Mouse (Mus musculus): ENCODE data around the gene Ak4.

The Ak4 gene

DNA sequence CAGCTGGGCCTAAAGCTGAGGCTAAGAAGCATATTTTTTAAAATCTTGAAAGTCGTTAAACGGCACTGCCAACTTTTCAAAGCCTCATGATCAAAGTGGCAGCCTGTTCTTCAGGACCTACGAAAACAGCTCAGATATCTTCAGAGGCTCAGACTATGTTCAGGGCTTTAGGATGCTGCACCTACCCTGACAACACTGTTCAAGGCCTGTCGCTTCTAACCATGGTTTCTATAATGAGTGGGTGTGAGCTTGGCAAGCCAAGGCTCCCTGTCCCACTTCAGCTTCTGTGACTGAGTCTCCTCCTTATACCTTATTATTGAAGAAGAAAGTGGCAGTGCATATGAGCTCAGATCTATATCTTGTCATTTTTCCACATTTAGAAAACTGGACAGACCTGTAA lies 40.3 kb downstream of the Ak4 start:
- DNase-seq (ENCODE audit: low read depth, low spot score), result no peak

DNA sequence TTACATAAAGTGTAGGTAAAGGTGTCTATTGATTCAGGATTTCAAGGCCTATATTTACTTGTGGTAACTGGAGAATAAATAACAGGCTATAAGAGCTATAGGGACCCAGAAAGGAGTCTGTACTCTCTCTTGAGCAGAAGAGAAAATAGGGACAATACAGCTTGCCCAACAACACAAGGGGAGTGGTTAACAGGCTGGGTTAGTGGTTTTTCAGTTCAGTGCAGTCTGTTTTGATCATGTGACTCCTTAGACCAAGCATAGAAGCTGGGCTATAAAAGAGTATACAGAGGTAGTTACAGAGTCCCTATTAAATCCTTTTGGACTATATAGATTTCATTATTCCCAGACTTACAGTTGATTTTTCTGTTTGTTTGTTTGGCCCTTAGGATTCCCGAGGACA lies 41.0 kb downstream of the Ak4 start:
- no peak for DNase-seq (ENCODE audit: low read depth, low spot score)

DNA sequence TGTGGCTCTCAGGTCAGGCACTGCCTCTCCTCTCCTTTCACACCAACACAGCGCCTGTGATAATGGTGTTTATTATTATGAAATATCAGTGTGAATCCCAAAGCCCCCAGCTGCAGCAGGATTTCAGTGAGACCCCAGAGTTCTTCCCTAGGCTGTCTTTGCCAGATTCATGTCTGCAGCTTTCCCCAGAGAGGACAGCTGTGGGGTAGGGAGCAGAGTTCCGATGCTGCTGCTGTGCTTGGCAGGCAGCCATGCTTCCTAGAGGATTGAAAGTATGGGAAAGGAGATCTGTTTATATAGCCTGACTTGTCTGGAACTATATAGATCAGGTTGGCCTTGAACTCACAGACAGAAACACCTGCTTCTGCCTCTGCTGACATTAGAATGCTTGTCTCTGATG lies 43.0 kb downstream of the Ak4 start:
- no peak for DNase-seq (ENCODE audit: low read depth, low spot score)

DNA sequence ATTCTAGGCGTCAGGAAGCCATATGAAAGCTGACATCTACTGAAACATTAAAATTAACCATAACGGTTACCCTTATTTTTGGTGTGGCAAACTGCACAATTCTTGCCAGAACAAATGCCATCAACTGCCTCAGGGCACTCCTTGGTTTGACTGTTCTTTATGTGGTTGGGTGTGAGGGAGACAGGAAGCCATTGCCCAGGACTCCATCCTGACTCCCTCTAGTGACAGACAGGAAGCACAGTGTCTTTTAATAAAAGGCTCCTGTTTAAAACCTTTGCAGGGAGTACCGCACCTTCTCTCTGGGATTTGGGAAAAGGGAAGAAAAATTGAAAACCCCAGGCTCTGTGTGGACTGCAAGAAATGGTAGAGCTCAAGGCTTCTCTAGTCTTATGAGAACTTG lies 47.2 kb downstream of the Ak4 start:
- no peak for DNase-seq (ENCODE audit: low read depth, low spot score)

DNA sequence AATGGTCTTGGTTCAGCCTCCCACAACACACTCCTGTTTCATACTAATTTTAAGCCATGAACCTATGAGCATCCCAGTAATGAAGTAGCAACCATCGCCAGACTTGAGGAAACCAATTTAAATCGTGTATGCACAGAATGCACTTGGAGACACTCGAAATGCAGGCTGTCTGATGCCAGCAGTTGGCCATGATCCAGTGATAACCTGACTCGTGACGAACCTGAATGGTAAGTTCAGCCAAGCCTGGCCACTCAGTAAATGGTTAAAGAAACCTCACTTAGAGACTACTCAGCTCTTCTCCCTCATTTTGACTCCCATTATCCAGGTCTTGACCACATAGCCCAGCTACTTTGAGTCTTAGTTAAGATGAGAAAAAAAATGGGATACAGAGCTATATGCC lies 50.2 kb downstream of the Ak4 start:
- DNase-seq (ENCODE audit: low read depth, low spot score), result no peak

DNA sequence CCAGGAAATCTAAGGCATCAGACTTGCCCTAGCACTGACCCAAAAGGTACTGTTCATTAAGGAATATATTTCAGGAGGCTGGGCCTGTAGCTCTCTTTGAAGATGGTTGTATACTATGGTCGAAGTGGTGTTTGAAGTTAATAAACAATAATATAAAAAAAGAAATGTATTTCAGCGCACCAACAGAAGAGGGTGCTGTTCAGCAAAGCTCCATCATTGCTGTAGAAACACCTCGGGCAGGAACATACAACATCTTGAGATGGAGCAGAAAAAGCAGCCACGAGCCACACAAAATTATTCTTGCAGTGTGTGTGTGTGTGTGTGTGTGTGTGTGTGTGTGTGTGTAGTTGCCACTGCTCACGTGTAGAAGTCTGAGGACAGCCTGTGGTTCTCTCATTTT lies 51.5 kb downstream of the Ak4 start:
- DNase-seq (ENCODE audit: low read depth, low spot score), result peak; percentile 54

DNA sequence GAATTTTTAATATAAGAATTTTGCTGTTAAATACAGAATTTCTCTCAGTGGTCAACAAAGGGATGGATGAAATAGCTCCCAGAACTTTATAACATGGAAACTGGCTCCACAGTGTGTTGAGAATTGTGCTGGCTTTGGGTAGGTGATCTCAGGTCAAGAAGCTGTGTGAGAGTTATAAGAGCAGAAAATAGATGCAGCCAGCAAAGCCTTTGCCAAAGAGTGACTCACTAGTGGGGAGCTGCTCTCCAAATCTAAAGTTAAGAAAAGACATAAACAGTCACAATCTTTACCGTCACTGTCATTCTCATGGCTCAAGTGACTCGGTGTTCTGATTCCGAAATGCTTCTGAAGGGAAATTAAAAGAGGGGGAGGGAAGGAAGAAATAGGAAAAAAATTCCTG lies 53.7 kb downstream of the Ak4 start:
- no peak for DNase-seq (ENCODE audit: low read depth, low spot score)

DNA sequence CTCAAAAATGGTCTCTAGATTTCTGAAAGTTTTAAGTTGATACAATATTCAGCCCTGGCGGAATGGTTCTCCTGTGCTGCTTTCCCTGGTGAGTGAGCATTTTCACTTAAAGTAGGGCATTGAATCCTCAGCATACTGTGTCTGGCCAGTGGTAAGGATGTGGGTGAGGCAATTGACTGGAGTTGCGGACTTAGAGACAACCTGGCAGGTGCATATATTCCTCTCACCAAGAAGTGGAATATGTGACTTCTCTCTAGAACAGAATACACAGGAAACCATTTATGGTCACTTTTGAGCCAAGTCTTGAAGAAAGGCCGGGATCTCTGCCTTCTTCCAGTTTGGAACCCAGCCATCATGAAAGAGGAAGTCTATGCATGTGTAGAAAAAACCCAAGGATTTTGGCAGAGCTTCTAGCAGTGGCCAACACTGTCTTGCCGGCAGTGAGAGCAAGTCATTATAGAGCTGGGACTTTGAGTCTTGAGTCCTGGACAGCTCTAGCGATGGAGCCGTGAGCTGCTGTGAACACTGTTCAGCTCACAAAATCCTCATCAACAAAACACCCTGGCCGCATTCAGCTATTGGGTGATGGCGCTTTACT lies 71.3 kb downstream of the Ak4 start:
- no peak for DNase-seq (ENCODE audit: low read depth, low spot score)

DNA sequence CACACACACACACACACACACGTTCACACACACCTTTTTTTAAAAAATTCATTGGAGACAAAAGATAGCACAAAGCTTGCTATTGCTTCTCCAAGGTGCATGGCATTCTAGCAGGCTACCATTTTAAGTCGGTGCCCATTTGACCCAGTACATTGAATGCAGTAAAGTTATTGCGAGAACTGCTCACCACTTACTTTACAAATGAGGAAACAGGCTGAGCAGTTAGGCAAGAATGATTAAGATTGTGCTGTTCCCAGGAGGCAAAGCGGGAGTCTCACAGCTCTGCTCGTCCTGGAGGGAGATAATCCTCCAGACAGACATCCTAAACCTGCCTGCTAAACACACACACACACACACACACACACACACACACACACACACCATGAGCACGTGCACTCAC lies 72.6 kb downstream of the Ak4 start:
- DNase-seq (ENCODE audit: low read depth, low spot score), result no peak

DNA sequence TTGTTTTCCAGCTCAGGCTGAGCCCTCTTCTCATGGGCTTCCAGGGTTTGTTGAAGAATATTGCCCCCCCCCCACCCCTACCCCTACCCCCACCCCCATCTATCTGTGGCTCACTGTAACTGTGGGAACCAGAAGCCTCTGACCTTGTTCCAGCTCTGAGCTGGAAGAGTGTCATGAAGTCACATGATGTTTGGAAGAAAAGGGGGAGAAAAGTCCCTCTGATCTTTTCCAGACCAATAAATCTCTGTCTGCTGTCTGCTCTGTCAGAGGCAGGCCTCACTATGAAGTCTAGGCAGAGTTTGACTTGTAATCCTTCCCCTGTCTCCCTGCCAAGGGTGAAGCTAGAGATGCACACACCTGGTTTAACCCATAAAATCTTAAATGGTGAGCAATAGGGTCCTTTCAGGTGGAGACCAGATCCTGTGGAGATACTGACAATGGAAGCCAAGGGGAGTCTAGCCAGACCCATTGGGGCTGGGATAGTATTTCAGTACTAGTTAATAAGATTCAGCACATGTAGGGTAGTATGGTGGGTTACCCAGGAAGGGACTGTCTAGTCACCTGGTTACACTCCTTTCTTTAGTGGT lies 74.6 kb downstream of the Ak4 start:
- DNase-seq (ENCODE audit: low read depth, low spot score), result no peak

DNA sequence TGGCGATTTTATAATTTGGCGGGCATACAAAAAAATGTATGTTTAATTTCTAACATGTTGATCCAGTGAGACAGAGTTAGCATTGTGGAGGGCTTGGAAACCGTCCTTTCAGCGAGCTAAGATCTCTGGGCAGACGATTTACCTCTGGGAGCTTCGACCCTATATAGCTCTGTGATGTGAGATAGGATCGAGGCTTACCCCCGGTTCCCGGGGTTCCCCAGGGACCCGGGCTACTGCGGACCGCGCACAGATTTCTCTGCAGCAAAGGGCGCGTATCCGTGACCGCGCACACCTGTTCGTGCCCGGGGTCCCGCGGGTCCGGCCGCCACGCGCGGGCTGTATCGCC lies 77.1 kb downstream of the Ak4 start:
- DNase-seq (ENCODE audit: low read depth, low spot score), result no peak

DNA sequence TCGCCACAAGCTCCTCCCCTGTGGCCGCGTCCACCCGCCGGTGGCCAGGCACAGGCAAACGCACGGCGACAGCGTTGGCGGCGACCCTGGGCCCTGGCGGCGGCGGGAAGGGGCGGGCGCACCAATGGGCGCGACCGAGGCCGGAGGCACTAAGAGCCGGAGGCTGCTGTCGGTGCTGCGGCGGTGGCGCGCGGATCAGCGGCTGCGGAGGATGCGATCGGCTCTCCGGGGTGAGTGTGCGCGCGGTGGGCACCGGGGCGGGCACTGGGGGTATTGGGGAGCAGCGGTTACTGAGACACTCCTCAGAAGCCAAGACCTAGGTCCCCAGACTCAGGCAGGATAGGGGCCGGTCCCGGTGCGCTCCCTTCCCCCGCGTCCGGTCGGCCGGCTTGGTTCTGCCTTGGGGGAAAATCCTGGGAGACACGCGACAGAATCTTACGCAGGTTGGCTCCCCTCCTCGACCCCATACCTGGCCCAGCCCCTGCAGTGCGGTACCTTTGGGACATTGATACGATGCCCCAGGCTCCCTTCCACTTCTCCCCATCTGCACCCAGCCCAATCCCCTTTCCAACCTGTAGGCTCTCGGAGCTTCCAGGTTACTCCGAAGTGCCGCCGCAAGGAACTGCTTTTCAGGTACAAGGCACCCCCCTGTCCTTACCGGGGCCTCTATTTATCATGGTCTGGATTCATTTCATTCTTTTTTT lies 77.6 kb downstream of the Ak4 start, which contains the start of gene Dnajc6:
Dnajc6 (plus strand) TSS at position 115 of the 704 bp plus-strand sequence.
- DNase-seq (ENCODE audit: low read depth, low spot score), result peak; percentile 45

DNA sequence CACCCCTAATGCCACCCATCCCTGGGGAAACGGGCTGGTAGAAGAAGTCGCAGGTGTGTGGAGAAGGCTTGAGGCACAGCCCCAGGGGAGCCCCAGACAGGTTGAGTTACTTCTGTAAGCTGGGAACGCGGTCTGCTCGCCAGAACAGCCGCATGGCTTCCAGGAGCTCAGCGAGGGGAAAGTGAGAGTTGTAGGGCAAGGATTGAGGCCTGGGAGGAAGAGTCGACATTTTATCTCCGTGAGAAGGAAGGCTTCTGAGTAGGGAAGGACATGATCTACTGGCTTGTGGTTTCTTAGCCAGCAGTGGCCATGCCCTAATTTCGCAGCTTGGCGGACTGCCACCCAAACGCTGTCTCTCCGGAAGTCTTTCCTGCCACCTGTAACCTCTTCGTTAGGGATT lies 78.3 kb downstream of the Ak4 start:
- no peak for DNase-seq (ENCODE audit: low read depth, low spot score)

DNA sequence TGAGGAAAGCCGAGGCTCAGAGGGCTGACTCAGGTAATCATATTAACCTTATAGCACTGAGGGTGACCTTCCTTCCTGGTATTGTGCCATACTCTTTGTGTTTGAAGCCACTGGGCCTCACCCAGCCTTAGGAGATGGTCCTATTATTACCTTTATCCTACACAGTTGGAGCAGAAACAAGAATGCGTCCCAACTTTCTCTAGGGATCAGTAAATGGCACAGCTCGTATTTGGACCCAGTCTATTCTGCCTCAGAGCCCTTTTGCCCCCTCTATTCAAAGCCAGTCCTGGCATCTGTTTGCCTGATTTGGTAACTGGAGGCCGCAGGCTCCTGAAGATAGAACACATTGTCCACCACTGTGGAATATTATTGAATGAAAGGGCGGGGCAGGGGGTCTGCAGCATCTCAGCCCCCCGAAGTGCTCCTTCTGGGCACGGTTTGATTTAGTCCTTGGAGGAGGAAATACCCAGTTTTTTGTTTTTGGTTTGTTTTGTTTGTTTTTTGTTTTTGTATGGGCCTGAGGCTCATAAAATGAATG lies 85.5 kb downstream of the Ak4 start:
- DNase-seq (ENCODE audit: low read depth, low spot score), result no peak

DNA sequence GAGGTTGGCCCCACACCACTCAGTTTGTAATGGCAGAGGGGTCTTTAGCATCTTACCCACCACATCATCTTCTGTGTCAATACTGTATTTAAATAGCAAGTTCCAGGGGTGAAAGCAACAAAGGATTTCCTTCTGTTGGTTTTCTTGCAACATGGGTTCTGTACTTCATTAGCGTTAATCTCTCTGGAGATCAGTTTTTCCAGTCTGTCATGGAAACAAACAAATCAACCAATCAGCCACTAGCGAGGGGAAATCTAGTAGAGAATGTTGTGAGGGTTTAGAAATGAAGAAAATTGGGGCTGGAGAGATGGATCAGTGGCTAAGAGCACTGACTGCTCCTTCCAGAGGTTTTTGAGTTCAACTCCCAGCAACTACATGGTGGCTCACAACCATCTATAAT lies 86.9 kb downstream of the Ak4 start:
- no peak for DNase-seq (ENCODE audit: low read depth, low spot score)

DNA sequence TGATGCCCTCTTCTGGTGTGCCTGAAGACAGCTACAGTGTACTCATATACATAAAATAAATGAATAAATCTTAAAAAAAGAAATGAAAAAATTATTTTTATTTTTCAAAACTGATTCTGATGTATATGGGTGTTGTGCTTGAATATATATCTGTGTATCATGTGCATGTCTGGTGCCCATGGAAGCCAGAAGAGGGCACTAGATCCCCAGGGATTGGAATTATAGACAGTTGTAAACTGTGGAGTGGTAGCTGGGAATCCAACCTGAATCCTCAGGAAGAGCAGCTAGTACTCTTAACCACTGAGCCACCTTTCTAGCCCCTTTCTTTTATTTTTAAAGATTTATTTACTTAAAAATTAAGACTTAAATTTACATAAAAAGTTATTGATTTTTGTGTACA lies 87.3 kb downstream of the Ak4 start:
- DNase-seq (ENCODE audit: low read depth, low spot score), result no peak

DNA sequence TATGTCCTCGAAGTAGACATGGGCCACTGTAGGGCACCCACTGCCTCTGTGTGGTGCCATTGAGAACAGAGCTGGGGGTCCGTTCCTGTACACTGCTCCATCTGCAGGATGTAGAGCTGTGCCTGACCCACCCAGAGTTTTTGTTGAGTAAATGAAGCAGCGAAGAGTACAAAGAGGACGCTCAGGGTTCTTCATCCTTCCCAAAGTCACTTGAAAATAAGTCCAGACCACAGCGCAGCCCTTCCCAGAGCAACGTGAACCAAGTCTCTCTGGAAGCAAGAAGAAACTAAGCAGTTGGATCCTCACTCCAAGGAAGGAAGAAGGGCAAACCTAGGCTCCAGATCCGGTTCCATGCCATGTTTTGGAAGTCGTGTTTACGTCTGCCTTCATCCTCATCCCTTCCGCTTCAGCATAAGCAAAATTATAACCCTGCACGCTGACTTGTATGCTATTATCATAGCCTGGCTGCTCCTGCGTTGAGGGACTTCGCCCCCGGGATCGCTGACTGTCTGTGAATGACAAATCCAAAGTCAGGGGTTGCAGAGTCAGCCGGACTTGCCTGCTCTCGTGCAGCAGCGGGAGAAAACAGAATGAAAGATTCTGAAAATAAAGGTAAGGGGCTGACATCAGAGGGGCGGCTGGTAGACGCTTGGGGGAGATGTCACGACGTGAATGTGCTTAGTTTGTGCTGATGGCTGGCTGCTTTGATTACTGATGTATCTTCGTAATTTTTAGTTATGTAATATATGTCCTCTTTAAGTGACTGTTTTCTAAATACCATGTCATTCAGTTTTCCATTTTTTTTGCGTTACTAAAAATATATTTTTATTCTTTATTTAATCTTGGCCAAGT lies 88.7 kb downstream of the Ak4 start:
- DNase-seq (ENCODE audit: low read depth, low spot score), result peak; percentile 55

DNA sequence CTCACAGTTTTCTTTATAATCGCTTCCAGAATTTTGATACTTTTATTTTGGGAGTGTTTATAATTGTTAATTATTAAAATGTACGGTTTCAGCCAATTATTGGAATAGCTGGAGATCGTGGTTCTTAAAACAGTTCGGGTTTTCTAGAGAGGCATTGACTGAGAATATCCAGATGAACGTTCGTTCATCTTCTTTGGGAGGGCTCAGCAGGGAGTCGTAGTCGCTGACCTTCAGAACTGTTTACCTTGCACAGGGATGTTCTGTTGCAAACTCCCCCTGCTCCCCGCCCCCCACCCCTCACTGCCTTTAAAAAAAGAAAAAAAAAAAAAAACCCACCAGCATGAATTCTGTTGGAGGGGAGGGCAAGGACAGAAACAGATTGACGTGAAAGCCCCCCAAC lies 89.4 kb downstream of the Ak4 start:
- DNase-seq (ENCODE audit: low read depth, low spot score), result no peak

DNA sequence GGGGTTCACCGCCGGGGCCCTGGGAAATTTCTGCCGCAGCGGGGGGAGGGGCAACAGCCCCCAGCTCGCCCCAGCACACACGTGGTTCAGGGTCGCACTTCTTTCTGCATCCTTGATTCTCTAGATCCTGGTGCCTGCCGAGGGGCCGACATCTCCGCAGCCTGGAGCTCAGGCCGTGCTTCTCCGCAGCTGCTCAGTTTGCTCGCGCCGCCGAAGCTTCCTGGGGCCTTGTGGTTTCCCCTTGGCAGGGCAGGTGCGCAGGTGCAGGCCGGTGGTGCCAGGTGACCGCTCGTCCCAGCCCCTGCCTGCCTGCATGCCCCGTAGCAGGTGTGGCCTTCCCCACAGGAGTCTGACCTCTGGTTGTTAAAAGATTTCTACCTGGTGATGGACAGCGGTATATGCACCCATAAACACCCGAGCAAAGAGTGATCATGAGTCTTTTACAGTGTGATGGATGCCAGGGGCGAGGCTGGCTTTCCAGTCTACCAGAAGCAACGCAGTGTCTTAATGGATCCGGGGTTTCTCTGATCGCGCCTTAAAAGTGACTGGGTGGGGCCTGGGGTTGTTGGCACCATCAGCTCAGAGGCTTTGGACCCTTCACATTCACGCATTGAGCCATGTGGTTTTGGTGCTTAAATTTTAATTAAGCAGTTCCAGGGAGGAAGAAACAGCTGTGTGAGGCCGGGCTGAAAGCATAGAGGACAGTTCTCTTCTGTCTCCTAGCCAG lies 89.9 kb downstream of the Ak4 start:
- DNase-seq (ENCODE audit: low read depth, low spot score), result peak; percentile 59

DNA sequence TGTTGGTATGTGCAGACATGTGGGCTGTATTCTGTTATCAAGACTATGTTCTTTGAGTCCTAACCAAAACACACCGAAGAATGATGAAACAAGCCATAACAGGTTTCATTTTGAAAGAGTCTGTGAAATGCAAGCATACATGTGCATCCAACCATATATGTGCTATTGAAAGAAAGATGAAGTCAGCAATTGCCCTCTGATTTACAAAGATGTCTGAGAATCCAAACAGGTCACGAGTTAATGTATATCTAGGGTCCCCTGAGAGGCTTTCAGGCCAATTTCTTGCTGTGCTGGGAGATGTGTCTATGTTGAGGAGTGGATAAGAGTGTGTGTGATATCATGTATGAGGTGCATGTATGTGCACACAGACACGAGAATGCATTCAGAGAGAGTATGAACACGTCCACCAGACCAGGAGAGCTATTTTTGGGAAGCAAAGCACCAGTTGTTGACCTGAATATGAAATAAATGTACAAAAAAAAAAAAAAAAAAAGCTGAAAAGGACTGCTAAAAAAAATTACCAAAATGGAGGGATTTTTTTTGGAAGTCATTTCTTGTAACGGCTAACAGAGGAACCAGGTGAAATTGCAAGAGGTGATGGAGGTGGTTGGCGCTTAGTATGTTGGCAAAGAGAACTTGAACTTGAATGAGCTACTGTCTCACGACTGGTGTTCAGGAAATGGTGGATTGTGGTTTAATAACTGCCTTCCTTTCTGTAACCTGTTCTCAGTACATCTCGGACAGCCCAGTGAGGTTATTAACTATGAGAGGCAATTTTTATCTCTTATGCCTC lies 91.2 kb downstream of the Ak4 start:
- DNase-seq (ENCODE audit: low read depth, low spot score), result no peak

DNA sequence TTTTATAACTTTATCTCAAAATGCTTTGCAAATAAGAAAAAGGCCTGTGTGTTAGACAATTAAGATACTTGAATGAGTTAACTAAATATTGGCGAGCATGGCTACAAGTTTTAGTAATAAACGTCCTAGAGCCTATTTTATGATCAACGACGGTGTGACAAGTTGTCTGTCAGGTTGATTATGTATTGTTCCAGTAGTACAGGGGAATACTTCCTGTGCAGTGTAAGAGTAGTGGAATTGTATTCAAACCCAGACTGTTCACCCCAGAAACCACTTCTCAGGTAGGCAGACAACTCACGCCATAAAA lies 91.8 kb downstream of the Ak4 start:
- DNase-seq (ENCODE audit: low read depth, low spot score), result no peak
